Comparison of ENCODE assay signal across 7 mouse cellular contexts in genomic region chr3:37419458-37419991, GRCm38 (mm10). TPM values are rescaled to one million over a fixed set of nuclear protein-coding genes. Genes with fewer than 3 reads are reported as not detected.
DNase-seq lines count a peak whose midpoint lies in the region; ATAC-seq and TF ChIP-seq lines count a peak whose summit lies in the region.

Gene Spata5 (plus strand): TSS chr3:37419896.

- H3K36me3 ChIP-seq in embryonic facial prominence, embryonic 10.5 days (replicated peaks) = peaks cover 12% of the 10 kb centered on the region
- H3K36me3 ChIP-seq in intestine, postnatal 0 days (ENCODE audit: control insufficient read depth, insufficient read depth) = no peaks in the 10 kb centered on the region
- H3K36me3 ChIP-seq in midbrain, embryonic 12.5 days = no peaks in the 10 kb centered on the region
- no peaks in the 10 kb centered on the region; the same call in 1 of the 2 replicates for H3K36me3 ChIP-seq in small intestine, adult 2 months (ENCODE audit: control insufficient read depth, insufficient read depth, low read length)

- no peaks in the 10 kb centered on the region for H3K9me3 ChIP-seq in embryonic facial prominence, embryonic 10.5 days
- H3K9me3 ChIP-seq in intestine, postnatal 0 days (ENCODE audit: control insufficient read depth) = no peaks in the 10 kb centered on the region
- H3K9me3 ChIP-seq in midbrain, embryonic 12.5 days = no peaks in the 10 kb centered on the region

- TF ChIP-seq CTCF in intestine, postnatal 0 days (IDR thresholded peaks at IDR 0.05; ENCODE audit: low read depth) = no peak
- TF ChIP-seq CTCF in small intestine, adult 2 months (IDR thresholded peaks at IDR 0.05; ENCODE audit: extremely low read depth, insufficient read length, insufficient replicate concordance, low read depth, low read length) = no peak

- peak within 1 kb of the TSS; percentile 91 for H3K27ac ChIP-seq in embryonic facial prominence, embryonic 10.5 days (replicated peaks)
- H3K27ac ChIP-seq in intestine, postnatal 0 days (ENCODE audit: low read depth, low read length) = peak within 1 kb of the TSS; percentile 93
- peak within 1 kb of the TSS; percentile 81 for H3K27ac ChIP-seq in midbrain, embryonic 12.5 days (replicated peaks)
- peak within 1 kb of the TSS; percentile 80 for H3K27ac ChIP-seq in small intestine, adult 2 months (ENCODE audit: insufficient read depth, low read depth, low read length)

- peaks cover 22% of the 10 kb centered on the region for H3K4me1 ChIP-seq in embryonic facial prominence, embryonic 10.5 days
- no peaks in the 10 kb centered on the region for H3K4me1 ChIP-seq in intestine, postnatal 0 days (replicated peaks; ENCODE audit: control insufficient read depth, insufficient read depth, low read length)
- peaks cover 19% of the 10 kb centered on the region for H3K4me1 ChIP-seq in midbrain, embryonic 12.5 days
- H3K4me1 ChIP-seq in small intestine, adult 2 months (ENCODE audit: control insufficient read depth, insufficient read depth, insufficient read length, low read length) = peaks cover 5% of the 10 kb centered on the region; the same call in 1 of the 2 replicates

- no peaks in the 10 kb centered on the region for H3K27me3 ChIP-seq in embryonic facial prominence, embryonic 10.5 days (replicated peaks; ENCODE audit: low read depth, poor library complexity, severe bottlenecking)
- no peaks in the 10 kb centered on the region for H3K27me3 ChIP-seq in intestine, postnatal 0 days (replicated peaks; ENCODE audit: control insufficient read depth, insufficient read depth, low read length)
- no peaks in the 10 kb centered on the region for H3K27me3 ChIP-seq in midbrain, embryonic 12.5 days
- H3K27me3 ChIP-seq in small intestine, adult 2 months (ENCODE audit: control insufficient read depth, insufficient read depth, low read length) = no peaks in the 10 kb centered on the region

- peak within 1 kb of the TSS; percentile 86 for H3K4me3 ChIP-seq in embryonic facial prominence, embryonic 10.5 days
- H3K4me3 ChIP-seq in intestine, postnatal 0 days (ENCODE audit: low read depth, low read length) = peak within 1 kb of the TSS; percentile 85
- H3K4me3 ChIP-seq in midbrain, embryonic 12.5 days = peak within 1 kb of the TSS; percentile 83
- peak within 1 kb of the TSS; percentile 82 for H3K4me3 ChIP-seq in small intestine, adult 2 months (ENCODE audit: low read depth, low read length)

- peak; percentile 93 for ATAC-seq in intestine, postnatal 0 days
- ATAC-seq in midbrain, embryonic 12.5 days (ENCODE audit: low FRiP score, low read depth) = peak; percentile 95

- peak within 1 kb of the TSS; percentile 74 for H3K4me2 ChIP-seq in intestine, postnatal 0 days (replicated peaks; ENCODE audit: low read depth)
- peak within 1 kb of the TSS; percentile 95 for H3K4me2 ChIP-seq in midbrain, embryonic 12.5 days (replicated peaks)

- DNase-seq in adrenal gland, postnatal 10 days = peak; percentile 98
- DNase-seq in embryonic facial prominence, embryonic 10.5 days (ENCODE audit: low spot score) = peak; percentile 100
- DNase-seq in gonadal fat pad, adult 2 months (ENCODE audit: low read depth) = peak; percentile 81
- DNase-seq in left cerebral cortex, postnatal 4 days = peak; percentile 100

- peak; percentile 54 for TF ChIP-seq POLR2A in small intestine, adult 2 months (IDR thresholded peaks at IDR 0.05; ENCODE audit: low read depth, low read length)

- peak within 1 kb of the TSS; percentile 79 for H3K9ac ChIP-seq in intestine, postnatal 0 days (ENCODE audit: low read depth, low read length)
- peak within 1 kb of the TSS; percentile 71 for H3K9ac ChIP-seq in midbrain, embryonic 12.5 days (replicated peaks)

- intact Hi-C loops in left cerebral cortex, postnatal 4 days (cut with DNase I) = loop anchor here (10.0 kb wide), 1 partner anchor 105 kb away; the partner anchor contains the start of genes Bbs12 and Cetn4

- WGBS in embryonic facial prominence, embryonic 10.5 days = under 1% methylated on average over 50 of the region's 50 CpGs
- 2% methylated on average over 50 of the region's 50 CpGs for WGBS in intestine, postnatal 0 days
- 1% methylated on average over 36 of the region's 50 CpGs for WGBS in midbrain, embryonic 12.5 days
- under 1% methylated on average over 50 of the region's 50 CpGs for WGBS in small intestine, adult 2 months

RNA-seq across cellular contexts. Expression of gene Spata5, which starts in this region (rescaled TPM):
- 10 to 100 TPM; 21.5 to 27.7 TPM for total RNA-seq in adrenal gland, postnatal 10 days (2021)
- 49.8 and 51.7 TPM in 2 replicates for polyA plus RNA-seq in embryonic facial prominence, embryonic 10.5 days (2016; fragmentation: Nextera tagmentation; extraction: Ambion mirVana)
- polyA plus RNA-seq in gonadal fat pad, adult 2 months (2012; rRNA removed) = 2.9 and 3.9 TPM in 2 replicates
- 13.1 and 15.9 TPM in 2 replicates for polyA plus RNA-seq in intestine, postnatal 0 days (2015; fragmentation: Nextera tagmentation; extraction: Ambion mirVana)
- total RNA-seq in left cerebral cortex, postnatal 4 days (2021) = 10 to 100 TPM; 28.1 to 29.2 TPM
- 42.8 and 43.9 TPM in 2 replicates for polyA plus RNA-seq in midbrain, embryonic 12.5 days (2016; fragmentation: Nextera tagmentation; extraction: Ambion mirVana)
- polyA plus RNA-seq in small intestine, adult 2 months (2012; rRNA removed) = 0.25 and 1.0 TPM in 2 replicates

Comparison
In these comparisons a context has a peak if more than half of its experiments do, and no peak if none do; other contexts are left out.
1. Peak in every context shown above with its lines: DNase-seq, ATAC-seq, H3K4me3 ChIP-seq and H3K27ac ChIP-seq.